1 mouse cellular context compared by ENCODE assay signal in the genomic region with DNA sequence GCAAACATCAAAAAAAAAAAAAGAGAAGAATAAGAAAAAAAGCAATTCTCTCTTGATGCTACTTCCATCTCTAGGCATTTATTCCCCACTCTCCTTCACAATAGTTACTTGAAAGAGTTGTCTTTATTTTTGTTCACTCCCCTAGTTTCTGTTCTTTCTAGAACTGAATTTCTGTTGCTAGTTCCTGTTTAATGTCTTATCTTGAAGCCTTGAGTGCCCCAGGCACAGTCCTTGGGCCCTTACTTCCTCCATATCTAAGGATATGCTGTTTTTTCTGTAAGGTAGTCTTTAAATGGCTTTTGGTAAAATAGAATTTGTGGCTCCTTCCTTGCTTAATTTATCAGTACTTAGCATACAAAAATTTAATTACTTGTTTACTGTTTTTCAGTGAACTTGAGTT.
TF ChIP-seq lines count a peak whose summit lies in the region.

No protein-coding gene starts in this region.

TF ChIP-seq in MEL, 35 proteins besides CTCF, POLR2A, EP300 and RAD21:
- TF ChIP-seq GATA1 (IDR thresholded peaks at IDR 0.05; ENCODE audit: low read depth, low read length) = peak; percentile 96
- peak; percentile 69; the same call in 1 of the 2 replicates for TF ChIP-seq RCOR1 (IDR thresholded peaks at IDR 0.05; ENCODE audit: low read depth, low read length)
- peak; percentile 75 for TF ChIP-seq ZNF384 (IDR thresholded peaks at IDR 0.05; ENCODE audit: low read depth, low read length)
- TF ChIP-seq ELF1 (IDR thresholded peaks at IDR 0.05; ENCODE audit: low read depth, low read length) = peak; percentile 54; the same call in 1 of the 2 replicates
- TF ChIP-seq TBP (IDR thresholded peaks at IDR 0.05; ENCODE audit: low read depth, low read length) = peak; percentile 65
- peak; percentile 83 for TF ChIP-seq TCF12 (IDR thresholded peaks at IDR 0.05; ENCODE audit: low read depth, low read length)
- no peak for TF ChIP-seq POLR2AphosphoS5 (IDR thresholded peaks at IDR 0.05; ENCODE audit: borderline replicate concordance, low read depth, low read length)
- peak; percentile 70 for TF ChIP-seq TAL1 (IDR thresholded peaks at IDR 0.05; ENCODE audit: low read length)
- no peak for TF ChIP-seq POLR2AphosphoS2 (IDR thresholded peaks at IDR 0.05; ENCODE audit: low read length)
- TF ChIP-seq SIN3A (IDR thresholded peaks at IDR 0.05; ENCODE audit: low read length) = 0 out of 2 replicates have a peak, but pooled peaks have one; percentile 32
- peak; percentile 78 for TF ChIP-seq MYB (IDR thresholded peaks at IDR 0.05; ENCODE audit: low read depth, low read length)
- peak; percentile 49 for TF ChIP-seq ETS1 (IDR thresholded peaks at IDR 0.05; ENCODE audit: low read depth, low read length)
- peak; percentile 29; the same call in 1 of the 2 replicates for TF ChIP-seq HCFC1 (IDR thresholded peaks at IDR 0.05; ENCODE audit: low read depth, low read length)
- no peak for TF ChIP-seq NRF1 (IDR thresholded peaks at IDR 0.05; ENCODE audit: insufficient read depth, low read depth, low read length, poor library complexity, severe bottlenecking)
TF ChIP-seq in MEL: peak in this region for 11.
